Mouse (Mus musculus) G1E (cell line): ENCODE measurements at regions not wholly inside any gene's neighbourhood (a gene's known extent, or its start where the extent isn't known, plus 50 kb on each side); places are given as distances from the start of the nearest gene placed in this dataset.

ENCODE experiments used
- ATAC-seq: 2 replicates; pipeline ENCODE4 v1.8.0; 2016; ENCODE audit warnings: mild to moderate bottlenecking; ENCODE audit not compliant: insufficient number of reproducible peaks, poor library complexity, low FRiP score, severe bottlenecking; ENCODE audit errors: extremely low read depth
- DNase-seq: peaks from one replicate; pipeline ENCODE4 v3.0.0; 2012; ENCODE audit warnings: low spot score
- H3K27me3 ChIP-seq: 2 replicates; pipeline ENCODE4 v1.6.1; 2012; ENCODE audit warnings: mild to moderate bottlenecking, low read length, inconsistent platforms; ENCODE audit not compliant: insufficient read depth
- H3K36me3 ChIP-seq: replicated peaks from 2 replicates; pipeline ENCODE3; 2012; ENCODE audit warnings: mild to moderate bottlenecking, inconsistent platforms
- H3K4me1 ChIP-seq: 2 replicates; pipeline ENCODE4 v1.6.1; 2012; ENCODE audit warnings: low read depth, low read length, inconsistent platforms, mixed read lengths; ENCODE audit not compliant: insufficient read depth
- H3K4me3 ChIP-seq: 2 replicates; pipeline ENCODE4 v1.5.1; 2012; ENCODE audit warnings: low read depth, mild to moderate bottlenecking, inconsistent platforms, low read length, moderate library complexity, mixed read lengths
- H3K9me3 ChIP-seq: replicated peaks from 2 replicates; pipeline ENCODE4 v1.6.1; 2012; ENCODE audit warnings: inconsistent platforms
- CTCF ChIP-seq: IDR thresholded peaks from 2 replicates; pipeline ENCODE4 v1.5.1; 2012; ENCODE audit warnings: low read depth, low read length, inconsistent platforms, mixed read lengths
- GATA1 ChIP-seq: IDR thresholded peaks from 2 replicates; pipeline ENCODE4 v1.6.1; 2012; ENCODE audit warnings: borderline replicate concordance, low read length, inconsistent platforms, mixed read lengths
- GATA2 ChIP-seq: IDR thresholded peaks from 2 replicates; pipeline ENCODE4 v1.6.1; 2012; ENCODE audit warnings: low read depth, low read length, inconsistent platforms, borderline replicate concordance
- POLR2AphosphoS5 ChIP-seq: IDR thresholded peaks from 2 replicates; pipeline ENCODE4 v1.6.1; 2012; ENCODE audit warnings: low read depth, low read length, inconsistent platforms; ENCODE audit not compliant: insufficient replicate concordance
- TAL1 ChIP-seq: conservative IDR thresholded peaks from 2 replicates; pipeline ENCODE4 v1.6.1; 2012; ENCODE audit warnings: low read depth, low read length, inconsistent platforms, mixed read lengths

GRCm38 (mm10) chr16:63220228-63220879 is 366.2 kb downstream of the Pros1 start:
- no peak overlapping the region for H3K4me3 ChIP-seq
- no peaks in the 10 kb centered on the region for H3K36me3 ChIP-seq
- H3K27me3 ChIP-seq: no peaks in the 10 kb centered on the region
- ATAC-seq: no peak
- H3K9me3 ChIP-seq: 0 out of 2 replicates have a peak, but pooled peaks cover 4% of the 10 kb centered on the region
- H3K4me1 ChIP-seq: no peaks in the 10 kb centered on the region
- no peak for TF ChIP-seq CTCF
- no peak for TF ChIP-seq POLR2AphosphoS5
- no peak for TF ChIP-seq TAL1
- no peak for TF ChIP-seq GATA1
- no peak for TF ChIP-seq GATA2
- no peak for DNase-seq

DNA sequence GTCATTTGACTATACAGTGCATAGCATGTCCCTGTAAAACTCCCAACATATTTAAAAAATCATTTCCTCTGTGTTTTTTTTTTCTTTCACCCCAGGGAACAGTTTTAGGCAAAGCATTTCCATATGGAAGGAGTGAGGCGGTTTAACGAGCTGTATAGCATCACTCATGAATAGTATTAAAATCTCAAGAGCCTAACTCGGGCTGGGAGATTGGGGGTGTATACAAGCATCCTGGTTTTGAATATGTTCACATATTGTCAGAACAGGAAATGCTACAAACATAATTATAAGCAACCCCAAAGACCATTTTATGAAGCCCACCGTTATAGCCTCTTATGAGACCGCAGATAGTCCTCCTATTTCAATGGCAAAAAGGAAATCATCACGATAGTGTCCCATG is 370.5 kb downstream of the Pros1 start:
- Histone ChIP-seq H3K27me3 (no peaks in the 10 kb centered on the region), H3K4me1 (no peaks in the 10 kb centered on the region), H3K36me3 (no peaks in the 10 kb centered on the region), H3K4me3 (no peak overlapping the region), H3K9me3 (0 out of 2 replicates have a peak, but pooled peaks cover 4% of the 10 kb centered on the region)
- DNase-seq (no peak), ATAC-seq (no peak)
- TF ChIP-seq CTCF (no peak), GATA2 (no peak), GATA1 (no peak), TAL1 (no peak), POLR2AphosphoS5 (no peak)

- DNase-seq (no peak), ATAC-seq (no peak)
- no peaks in the 10 kb centered on the region for H3K27me3 ChIP-seq
- H3K9me3 ChIP-seq: 0 out of 2 replicates have a peak, but pooled peaks cover 4% of the 10 kb centered on the region
- TF ChIP-seq CTCF (no peak), GATA2 (no peak), TAL1 (no peak), GATA1 (no peak), POLR2AphosphoS5 (no peak)
- no peaks in the 10 kb centered on the region for H3K4me1 ChIP-seq
- H3K4me3 ChIP-seq: no peak overlapping the region
- no peaks in the 10 kb centered on the region for H3K36me3 ChIP-seq
These were observed 371.0 kb downstream of the Pros1 start for GRCm38 (mm10) chr16:63225097-63225496.

DNA sequence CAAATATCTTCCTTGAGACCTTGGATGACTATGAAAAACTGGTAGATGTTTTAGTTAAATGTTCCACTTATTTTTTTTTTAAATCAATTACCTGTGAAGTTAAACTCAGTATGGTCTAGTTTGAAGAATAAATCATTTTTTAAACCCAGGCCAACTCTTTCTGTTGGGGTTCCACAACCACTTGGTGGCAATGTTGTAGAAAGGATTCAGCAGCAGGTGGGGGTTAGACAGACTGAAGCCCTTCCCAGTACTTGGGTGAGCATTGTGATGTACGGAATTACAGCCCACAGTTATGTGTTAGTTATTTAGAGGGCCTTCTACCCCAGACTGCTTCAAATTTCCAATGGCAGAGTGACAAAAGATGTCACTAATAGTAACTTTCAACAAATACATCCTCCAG is 375.0 kb downstream of the Pros1 start:
- ATAC-seq (no peak), DNase-seq (no peak)
- H3K36me3 ChIP-seq: no peaks in the 10 kb centered on the region
- no peak for TF ChIP-seq TAL1
- no peak for TF ChIP-seq GATA2
- TF ChIP-seq POLR2AphosphoS5: no peak
- no peak for TF ChIP-seq CTCF
- TF ChIP-seq GATA1: no peak
- H3K9me3 ChIP-seq: no peaks in the 10 kb centered on the region
- H3K27me3 ChIP-seq: no peaks in the 10 kb centered on the region
- H3K4me1 ChIP-seq: no peaks in the 10 kb centered on the region
- no peak overlapping the region for H3K4me3 ChIP-seq

DNA sequence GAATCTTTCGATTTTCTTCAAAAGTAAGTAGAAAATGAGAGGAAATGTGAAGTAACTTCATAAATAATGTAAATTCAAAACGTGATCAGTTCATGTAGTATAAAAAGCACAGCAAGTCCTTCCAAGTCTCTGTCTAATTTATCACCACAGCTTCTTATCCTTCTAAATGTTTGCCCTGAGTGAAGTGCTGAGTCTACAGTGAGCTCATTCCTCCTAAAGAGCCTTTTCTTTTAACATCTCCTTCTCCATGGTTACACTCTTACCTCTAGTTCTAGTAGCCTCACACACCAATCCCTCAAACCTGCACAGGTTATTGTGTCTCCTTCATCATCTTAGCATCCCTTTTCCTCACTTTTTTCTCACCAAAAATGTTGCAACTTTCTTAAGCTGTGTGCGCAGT is 375.5 kb downstream of the Pros1 start:
- Histone ChIP-seq H3K4me1 (no peaks in the 10 kb centered on the region), H3K9me3 (no peaks in the 10 kb centered on the region), H3K4me3 (no peak overlapping the region), H3K36me3 (no peaks in the 10 kb centered on the region), H3K27me3 (no peaks in the 10 kb centered on the region)
- no peak for ATAC-seq
- no peak for DNase-seq
- TF ChIP-seq POLR2AphosphoS5 (no peak), TAL1 (no peak), GATA1 (no peak), GATA2 (no peak)

DNA sequence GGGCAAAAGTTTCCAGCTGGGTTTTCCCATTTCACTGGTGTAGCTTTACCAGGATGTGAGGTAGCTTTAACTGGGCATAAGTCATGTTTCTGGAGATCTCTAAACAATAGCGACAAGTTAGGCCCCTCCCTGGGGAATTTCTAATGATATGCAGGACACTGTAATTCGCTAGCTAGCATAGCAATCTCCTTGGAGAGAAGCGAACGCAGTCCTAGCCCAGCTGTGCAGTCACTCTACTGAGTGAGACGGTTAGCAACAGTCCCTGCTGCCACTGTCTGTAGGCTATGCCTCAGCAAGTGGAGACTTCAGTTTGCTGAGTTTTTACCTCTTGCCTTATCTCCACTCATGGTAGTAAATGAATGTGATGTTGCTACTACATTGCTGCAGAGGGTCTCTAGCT is 416.1 kb downstream of the Pros1 start:
- no peaks in the 10 kb centered on the region for H3K27me3 ChIP-seq
- no peak overlapping the region for H3K4me3 ChIP-seq
- TF ChIP-seq GATA1 (no peak), POLR2AphosphoS5 (no peak), CTCF (no peak), TAL1 (no peak), GATA2 (no peak)
- no peak for ATAC-seq
- no peaks in the 10 kb centered on the region for H3K4me1 ChIP-seq
- DNase-seq: no peak
- H3K36me3 ChIP-seq: no peaks in the 10 kb centered on the region
- peaks cover 3% of the 10 kb centered on the region; the same call in 1 of the 2 replicates for H3K9me3 ChIP-seq
